Mouse (Mus musculus): Measurements from ENCODE around the gene Efl1.

The Efl1 gene

DNA sequence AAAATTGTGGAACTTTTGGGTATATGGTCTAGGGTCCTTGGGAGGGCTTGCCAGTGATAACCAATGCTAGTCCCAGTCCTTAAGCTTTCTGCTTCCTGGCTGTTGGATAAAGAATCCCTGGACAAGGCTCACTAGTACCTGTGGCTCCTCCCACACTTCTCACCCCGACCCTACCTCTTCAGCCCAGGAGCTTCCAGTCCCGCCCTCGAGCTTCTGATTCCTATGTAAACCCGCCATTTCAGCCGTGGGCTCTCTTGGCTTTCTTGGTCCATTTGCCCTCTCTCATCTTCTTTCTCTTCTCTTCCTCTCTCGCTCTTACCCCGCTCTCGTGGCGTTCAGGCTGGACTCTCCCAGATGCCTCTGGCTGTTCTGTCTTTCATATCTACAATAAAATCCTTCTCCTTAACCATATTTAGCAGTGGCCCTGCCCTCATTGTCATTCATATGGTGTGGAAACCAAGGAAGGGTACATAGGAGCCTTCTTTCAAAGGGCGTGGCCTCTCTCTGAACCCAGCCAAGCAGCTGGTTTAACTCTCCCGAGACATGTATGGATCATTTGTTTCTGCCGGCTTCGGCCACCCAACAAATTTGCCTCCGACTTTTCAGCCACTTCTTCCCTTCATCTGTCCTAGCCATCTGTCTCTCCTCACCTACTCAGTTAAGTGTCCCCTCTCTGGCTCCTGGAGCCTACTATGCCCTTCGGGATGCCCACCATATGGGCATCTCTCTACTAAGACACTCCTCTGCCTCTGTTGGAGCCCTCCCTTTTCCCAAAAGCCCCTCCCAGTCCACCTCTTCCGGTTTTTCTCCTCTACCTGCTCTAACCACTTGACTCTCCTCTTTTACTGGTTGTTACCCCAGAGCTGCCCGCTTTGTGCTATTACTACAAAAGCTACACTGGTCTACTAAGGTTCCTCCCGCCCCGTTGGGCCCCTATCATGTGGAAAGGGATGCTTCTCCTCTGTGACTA lies 164.1 kb downstream of the Efl1 start:
- DNase-seq (ENCODE audit: low spot score): no peak

DNA sequence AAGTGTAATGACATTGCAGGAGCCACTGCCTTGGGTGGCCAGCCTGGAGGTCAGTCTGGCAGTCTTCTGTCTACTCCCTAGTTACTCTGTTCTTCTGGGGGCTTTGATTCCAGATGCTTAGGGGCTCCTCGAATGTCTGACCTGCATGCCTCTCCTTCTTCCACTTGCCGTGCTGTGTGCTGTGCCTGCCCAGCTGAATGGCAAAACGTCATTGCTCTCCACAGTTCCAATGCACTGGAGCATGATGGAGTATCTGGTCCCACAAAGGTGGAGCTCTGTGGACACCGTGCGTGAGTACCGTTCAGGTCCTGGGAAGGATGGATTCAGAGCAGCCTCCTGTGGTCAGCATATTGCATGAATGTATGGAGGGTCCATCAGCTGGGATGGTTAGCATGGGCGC lies 171.1 kb downstream of the Efl1 start:
- no peak for DNase-seq (ENCODE audit: low spot score)

DNA sequence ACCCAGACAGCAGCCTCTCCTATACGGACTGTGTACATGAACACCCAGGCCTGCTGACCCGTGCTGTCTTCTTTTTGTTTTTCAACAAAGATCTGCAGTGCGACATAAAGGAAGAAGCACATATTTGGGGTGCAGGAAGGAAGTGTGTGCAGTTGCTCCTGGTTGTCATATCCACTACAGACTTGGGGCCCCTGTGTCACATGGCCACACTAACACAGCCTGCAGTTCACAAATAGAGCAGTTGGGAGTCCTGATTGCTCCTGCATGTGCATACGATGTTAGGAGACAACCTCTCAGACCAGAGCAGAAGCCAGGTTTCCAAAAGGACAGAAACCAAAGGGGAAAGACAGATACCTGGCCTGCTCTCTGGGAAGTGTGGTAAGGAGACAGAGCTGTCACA lies 172.2 kb downstream of the Efl1 start:
- DNase-seq (ENCODE audit: low spot score): no peak

DNA sequence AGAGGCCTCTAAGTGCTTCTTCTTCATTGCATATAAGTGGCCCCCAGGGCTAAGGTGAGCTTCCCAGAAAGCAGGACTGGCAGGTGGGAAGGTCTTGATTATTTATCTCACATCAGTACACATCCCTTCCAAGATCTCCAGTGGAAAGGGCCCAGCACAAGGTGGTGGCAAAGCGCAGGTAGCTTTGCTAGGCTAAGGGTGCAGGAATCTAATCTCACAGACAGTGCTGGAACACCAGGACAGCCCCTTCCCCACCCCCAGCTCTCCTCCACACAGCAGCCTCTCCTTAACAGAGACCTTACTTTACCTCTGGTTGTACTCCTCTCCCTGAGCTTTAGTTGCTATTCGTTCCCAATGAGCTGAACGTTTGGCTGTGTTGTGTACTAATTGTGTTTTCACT lies 173.1 kb downstream of the Efl1 start:
- DNase-seq (ENCODE audit: low spot score): no peak

DNA sequence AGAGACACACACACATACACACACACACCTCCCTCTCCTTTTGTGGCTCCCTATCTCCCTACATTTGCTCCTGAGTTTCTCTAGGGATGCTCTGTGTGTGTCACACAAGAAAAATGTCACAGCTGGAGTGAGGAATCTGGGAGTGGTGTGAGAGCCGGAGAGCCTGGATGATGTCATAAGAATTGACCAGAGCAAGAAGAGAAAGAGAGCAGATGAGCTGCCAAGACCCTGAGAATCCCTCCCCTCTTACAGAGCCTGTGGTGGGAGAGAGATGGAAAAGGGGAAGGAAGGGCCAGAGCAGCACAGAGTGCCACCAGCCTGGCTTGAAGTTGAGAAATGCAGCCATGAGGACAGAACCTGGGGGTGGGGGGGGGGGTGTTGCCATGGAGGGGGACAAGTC lies 174.1 kb downstream of the Efl1 start:
- DNase-seq (ENCODE audit: low spot score): no peak
